Mouse (Mus musculus) MEL (cell line): ENCODE results near the gene Cdt1. TPM values are rescaled to one million over a fixed set of nuclear protein-coding genes. Genes with fewer than 3 reads are reported as not detected.
A peak's percentile ranks its signal among the peaks of the same experiment; 100 is the strongest.

ENCODE experiments used
- DNase-seq: peaks from one replicate; pipeline ENCODE4 v3.0.0; 2011; ENCODE audit warnings: low read depth, low spot score
- H3K27ac ChIP-seq: 2 replicates; pipeline ENCODE4 v1.5.1; 2012; ENCODE audit warnings: low read depth, mild to moderate bottlenecking, control low read depth, low read length, moderate library complexity; ENCODE audit not compliant: control insufficient read depth
- H3K27me3 ChIP-seq, 2 experiments: fragments of 150-350 bp in 1 of 2; sonication (generic) in 1 of 2; 2 replicates each; pipeline ENCODE4 v1.6.1; 2012; ENCODE audit warnings: low read length in 2 of 2, mild to moderate bottlenecking in 2 of 2, improper control_type of control experiment in 1 of 2, moderate library complexity in 1 of 2; ENCODE audit not compliant: insufficient read depth in 2 of 2, control insufficient read depth in 1 of 2
- H3K36me3 ChIP-seq, 2 experiments: 2 replicates each; pipeline ENCODE4 v1.6.1; 2012 to 2014; ENCODE audit warnings: low read length in 2 of 2, improper control_type of control experiment in 1 of 2, inconsistent platforms in 1 of 2, mild to moderate bottlenecking in 1 of 2; ENCODE audit not compliant: insufficient read depth in 2 of 2, control insufficient read depth in 1 of 2
- H3K4me1 ChIP-seq, 2 experiments: fragments of 150-350 bp in 1 of 2; sonication (generic) in 1 of 2; 2 replicates each; pipeline ENCODE4 v1.6.1; 2012; ENCODE audit warnings: low read length in 2 of 2, improper control_type of control experiment in 1 of 2, mild to moderate bottlenecking in 1 of 2; ENCODE audit not compliant: insufficient read depth in 2 of 2, control insufficient read depth in 1 of 2
- H3K4me3 ChIP-seq, 2 experiments: fragments of 150-350 bp in 1 of 2; sonication (generic) in 1 of 2; 2 replicates each; pipeline ENCODE4 v1.5.1; 2012; ENCODE audit warnings: low read depth in 2 of 2, low read length in 2 of 2, mild to moderate bottlenecking in 2 of 2, moderate library complexity in 2 of 2, control low read depth in 1 of 2, improper control_type of control experiment in 1 of 2; ENCODE audit not compliant: control insufficient read depth in 1 of 2, insufficient read depth in 1 of 2
- H3K79me2 ChIP-seq: 2 replicates; pipeline ENCODE4 v1.6.1; 2012; ENCODE audit warnings: mild to moderate bottlenecking, low read length, moderate library complexity; ENCODE audit not compliant: control insufficient read depth, poor library complexity, insufficient read depth
- H3K9ac ChIP-seq: 2 replicates; pipeline ENCODE4 v1.6.1; 2012; ENCODE audit warnings: low read depth, mild to moderate bottlenecking, control low read depth, low read length, moderate library complexity; ENCODE audit not compliant: control insufficient read depth, poor library complexity, severe bottlenecking
- H3K9me3 ChIP-seq: fragments of 150-350 bp; sonication (generic); replicated peaks from 2 replicates; pipeline ENCODE4 v1.6.1; 2012; ENCODE audit warnings: mild to moderate bottlenecking, low read length, improper control_type of control experiment, moderate library complexity; ENCODE audit not compliant: insufficient read depth
- CHD1 ChIP-seq: IDR thresholded peaks from 2 replicates; pipeline ENCODE4 v1.6.1; 2012; ENCODE audit warnings: low read depth, mild to moderate bottlenecking, inconsistent platforms, low read length, improper control_type of control experiment
- E2F4 ChIP-seq: IDR thresholded peaks from 2 replicates; pipeline ENCODE4 v1.6.1; 2011; ENCODE audit warnings: low read depth, low read length, improper control_type of control experiment, borderline replicate concordance
- ETS1 ChIP-seq: IDR thresholded peaks from 2 replicates; pipeline ENCODE4 v1.6.1; 2012; ENCODE audit warnings: low read depth, mild to moderate bottlenecking, inconsistent platforms, low read length, improper control_type of control experiment, moderate library complexity
- GABPA ChIP-seq: IDR thresholded peaks from 2 replicates; pipeline ENCODE4 v1.6.1; 2012; ENCODE audit warnings: low read depth, mild to moderate bottlenecking, inconsistent platforms, low read length, improper control_type of control experiment, moderate library complexity
- GATA1 ChIP-seq: IDR thresholded peaks from 2 replicates; pipeline ENCODE4 v1.6.1; 2011; ENCODE audit warnings: low read depth, low read length, improper control_type of control experiment
- HCFC1 ChIP-seq: IDR thresholded peaks from 2 replicates; pipeline ENCODE4 v1.6.1; 2012; ENCODE audit warnings: low read depth, mild to moderate bottlenecking, inconsistent platforms, low read length, improper control_type of control experiment, moderate library complexity
- KAT2A ChIP-seq: conservative IDR thresholded peaks from 2 replicates; pipeline ENCODE4 v1.6.1; 2012; ENCODE audit warnings: low read depth, low read length, improper control_type of control experiment, inconsistent platforms
- MAX ChIP-seq: IDR thresholded peaks from 2 replicates; pipeline ENCODE4 v1.6.1; 2011; ENCODE audit warnings: low read length, improper control_type of control experiment
- MAZ ChIP-seq: IDR thresholded peaks from 2 replicates; pipeline ENCODE4 v1.6.1; 2012; ENCODE audit warnings: low read depth, mild to moderate bottlenecking, inconsistent platforms, low read length, improper control_type of control experiment
- MEF2A ChIP-seq: IDR thresholded peaks from 2 replicates; pipeline ENCODE4 v1.6.1; 2014; ENCODE audit warnings: low read depth, mild to moderate bottlenecking, inconsistent platforms, low read length, improper control_type of control experiment; ENCODE audit not compliant: poor library complexity, insufficient replicate concordance, severe bottlenecking; ENCODE audit errors: extremely low read depth
- MYB ChIP-seq: IDR thresholded peaks from 2 replicates; pipeline ENCODE4 v1.6.1; 2011; ENCODE audit warnings: mild to moderate bottlenecking, low read depth, low read length, improper control_type of control experiment
- NELFE ChIP-seq: IDR thresholded peaks from 2 replicates; pipeline ENCODE4 v1.6.1; 2011; ENCODE audit warnings: low read depth, low read length, improper control_type of control experiment
- NRF1 ChIP-seq: IDR thresholded peaks from 2 replicates; pipeline ENCODE4 v1.6.1; 2014; ENCODE audit warnings: low read depth, mild to moderate bottlenecking, inconsistent platforms, low read length, improper control_type of control experiment, moderate library complexity; ENCODE audit not compliant: poor library complexity, insufficient read depth, severe bottlenecking
- POLR2A ChIP-seq, 2 experiments: IDR thresholded peaks; 2 replicates each; pipeline ENCODE4 v1.6.1; 2011 to 2012; ENCODE audit warnings: low read length in 2 of 2, mild to moderate bottlenecking in 2 of 2, control low read depth in 1 of 2, improper control_type of control experiment in 1 of 2, low read depth in 1 of 2, moderate library complexity in 1 of 2; ENCODE audit not compliant: control insufficient read depth in 1 of 2, insufficient read depth in 1 of 2, poor library complexity in 1 of 2
- SIN3A ChIP-seq: IDR thresholded peaks from 2 replicates; pipeline ENCODE4 v1.6.1; 2012; ENCODE audit warnings: low read length, improper control_type of control experiment, inconsistent platforms
- SMC3 ChIP-seq: IDR thresholded peaks from 2 replicates; pipeline ENCODE4 v1.6.1; 2011; ENCODE audit warnings: low read depth, low read length, improper control_type of control experiment
- TAL1 ChIP-seq: IDR thresholded peaks from 2 replicates; pipeline ENCODE4 v1.6.1; 2012; ENCODE audit warnings: mild to moderate bottlenecking, inconsistent platforms, low read length, moderate library complexity, mixed read lengths
- TBP ChIP-seq: IDR thresholded peaks from 2 replicates; pipeline ENCODE4 v1.8.0; 2011; ENCODE audit warnings: low read depth, low read length, improper control_type of control experiment
- ZMIZ1 ChIP-seq: IDR thresholded peaks from 2 replicates; pipeline ENCODE4 v1.6.1; 2012; ENCODE audit warnings: low read depth, mild to moderate bottlenecking, inconsistent platforms, low read length, improper control_type of control experiment, moderate library complexity
- polyA plus RNA-seq, 2 experiments: library from polyadenylated mRNA; stranded (reverse) in 1 of 2; unstranded in 1 of 2; fragments of >175 nt in 1 of 2; fragments of >200 nt in 1 of 2; gene quantifications; 2 replicates each; pipeline versions ENCODE4 v1.2.1 to v1.2.4; 2012; ENCODE audit warnings: low replicate concordance in 2 of 2, low read depth in 1 of 2; ENCODE audit not compliant: insufficient read length in 2 of 2, insufficient read depth in 1 of 2, missing spikeins in 1 of 2
- total RNA-seq: library from RNA; depleted of rRNA; stranded (reverse); fragments of 300-350 nt; gene quantifications from 2 replicates; pipeline ENCODE4 v1.2.3, GENCODE M21; 2012

Gene Cdt1
- total and polyA plus RNA-seq, 3 experiments = 74.6 to 84.5 TPM; not detected in 1

- TF ChIP-seq NRF1 (no peak), KAT2A (no peak), SIN3A (peak; percentile 77), POLR2A (IDR thresholded peaks at IDR 0.05; ENCODE audit: control insufficient read depth in 1 of 2, insufficient read depth in 1 of 2, low read depth in 1 of 2, low read length in 2 of 2, poor library complexity in 1 of 2) (no peak; a peak in 1 of 4 replicates), HCFC1 (no peak), NELFE (no peak), MAX (no peak), CHD1 (no peak), MEF2A (peak; percentile 56; the same call in 1 of the 2 replicates)
- TF ChIP-seq, all 39 proteins: peak for 12
These were observed 30.0 kb upstream of the Cdt1 start (continued) for GRCm38 (mm10) chr8:122537812-122538211.

- peaks cover 13 to 28% of the 10 kb centered on the region in 2 experiments for H3K4me1 ChIP-seq
- peak overlapping the region; percentile 81 for H3K27ac ChIP-seq
- H3K27me3 ChIP-seq = no peaks in the 10 kb centered on the region
- peaks cover 4 to 25% of the 10 kb centered on the region in 2 experiments; a peak in 3 of 4 replicates for H3K36me3 ChIP-seq
- TF ChIP-seq MAX (0 out of 2 replicates have a peak, but pooled peaks have one; percentile 31), ZMIZ1 (no peak), TBP (no peak), POLR2A (IDR thresholded peaks at IDR 0.05; ENCODE audit: control insufficient read depth in 1 of 2, insufficient read depth in 1 of 2, low read depth in 1 of 2, low read length in 2 of 2, poor library complexity in 1 of 2) (peak in 1 of 2 experiments; percentile 23; a peak in 1 of 4 replicates), MYB (no peak)
- H3K79me2 ChIP-seq = peaks cover 54% of the 10 kb centered on the region
- H3K4me3 ChIP-seq = no peak overlapping the region
- DNase-seq = no peak
- no peak overlapping the region for H3K9ac ChIP-seq
- no peaks in the 10 kb centered on the region for H3K9me3 ChIP-seq
These were observed 29.3 kb upstream of the Cdt1 start for GRCm38 (mm10) chr8:122538310-122539076.

GRCm38 (mm10) chr8:122544138-122544537 is 23.7 kb upstream of the Cdt1 start:
- TF ChIP-seq MAZ = no peak
- no peak for TF ChIP-seq E2F4
- TF ChIP-seq GABPA = no peak
- TF ChIP-seq MAX = no peak
- TF ChIP-seq TAL1 = no peak
- TF ChIP-seq SMC3 = no peak
- TF ChIP-seq ETS1 = no peak
- TF ChIP-seq GATA1 = no peak
- no peak for TF ChIP-seq NELFE
- TF ChIP-seq MEF2A = no peak
- H3K9ac ChIP-seq = no peak overlapping the region
- DNase-seq = no peak
- no peak overlapping the region for H3K27ac ChIP-seq
- no peaks in the 10 kb centered on the region for H3K27me3 ChIP-seq
- H3K79me2 ChIP-seq = peaks cover 74% of the 10 kb centered on the region
- no peak overlapping the region for H3K4me3 ChIP-seq
- no peaks in the 10 kb centered on the region for H3K9me3 ChIP-seq
- H3K36me3 ChIP-seq = peaks cover 7 to 25% of the 10 kb centered on the region in 2 experiments; a peak in 3 of 4 replicates
- peaks cover 0 to 27% of the 10 kb centered on the region in 2 experiments; a peak in 3 of 4 replicates for H3K4me1 ChIP-seq
